Mouse (Mus musculus): ENCODE results near the gene Timm22. TPM values are rescaled to one million over a fixed set of nuclear protein-coding genes. Genes with fewer than 3 reads are reported as not detected.

Gene Timm22
- polyA plus RNA-seq, 1 experiment from 2014 or later = 37.4 TPM

- WGBS (ENCODE audit: insufficient replicate concordance) = 47% methylated on average over 6 of the region's 6 CpGs
Measured at GRCm38 (mm10) chr11:76372534-76372933, 34.2 kb upstream of the Timm22 start.

GRCm38 (mm10) chr11:76374491-76375185 is 32.1 kb upstream of the Timm22 start:
- H3K27ac ChIP-seq (replicated peaks) = 0 out of 2 replicates have a peak overlapping the region, but pooled peaks have one; percentile 9

More at GRCm38 (mm10) chr11:76372534-76372933, 34.2 kb upstream of the Timm22 start:
- Histone ChIP-seq H3K9ac (no peak overlapping the region), H3K4me3 (replicated peaks) (no peak overlapping the region), H3K9me3 (replicated peaks) (no peaks in the 10 kb centered on the region), H3K36me3 (replicated peaks) (no peaks in the 10 kb centered on the region), H3K27me3 (no peaks in the 10 kb centered on the region), H3K27ac (replicated peaks) (no peak overlapping the region), H3K4me1 (replicated peaks) (no peaks in the 10 kb centered on the region), H3K4me2 (no peak overlapping the region)
- ATAC-seq (ENCODE audit: insufficient read depth) = no peak

DNA sequence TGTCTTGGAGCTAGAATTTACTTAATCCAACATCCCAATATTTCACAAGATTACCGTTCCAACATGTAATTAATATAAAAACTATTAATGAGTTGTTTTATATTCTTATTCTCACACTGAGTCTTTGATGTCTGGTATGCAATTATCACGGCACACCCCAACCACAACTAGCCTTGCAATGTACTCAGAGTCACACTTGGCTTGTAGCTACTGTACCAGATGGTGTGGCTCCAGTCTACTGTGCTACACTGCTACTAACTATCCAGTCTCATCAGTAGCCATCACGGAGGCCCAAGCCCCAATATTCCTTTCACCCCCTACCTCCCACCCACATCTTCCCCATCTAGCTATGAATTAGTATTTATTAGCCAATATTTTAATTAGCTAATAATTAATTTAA is 30.3 kb upstream of the Timm22 start:
- 0 out of 2 replicates have a peak, but pooled peaks cover 6% of the 10 kb centered on the region for H3K4me1 ChIP-seq (replicated peaks)
- ATAC-seq (ENCODE audit: insufficient read depth) = no peak
- 68% methylated on average over 3 of the region's 3 CpGs for WGBS (ENCODE audit: insufficient replicate concordance)

More at GRCm38 (mm10) chr11:76374491-76375185, 32.1 kb upstream of the Timm22 start:
- Histone ChIP-seq H3K9ac (no peak overlapping the region), H3K4me3 (replicated peaks) (no peak overlapping the region), H3K36me3 (replicated peaks) (no peaks in the 10 kb centered on the region), H3K4me2 (no peak overlapping the region), H3K27me3 (no peaks in the 10 kb centered on the region), H3K9me3 (replicated peaks) (no peaks in the 10 kb centered on the region), H3K4me1 (replicated peaks) (0 out of 2 replicates have a peak, but pooled peaks cover under 1% of the 10 kb centered on the region)
- WGBS (ENCODE audit: insufficient replicate concordance) = 60% methylated on average over 17 of the region's 17 CpGs
- no peak for ATAC-seq (ENCODE audit: insufficient read depth)

DNA sequence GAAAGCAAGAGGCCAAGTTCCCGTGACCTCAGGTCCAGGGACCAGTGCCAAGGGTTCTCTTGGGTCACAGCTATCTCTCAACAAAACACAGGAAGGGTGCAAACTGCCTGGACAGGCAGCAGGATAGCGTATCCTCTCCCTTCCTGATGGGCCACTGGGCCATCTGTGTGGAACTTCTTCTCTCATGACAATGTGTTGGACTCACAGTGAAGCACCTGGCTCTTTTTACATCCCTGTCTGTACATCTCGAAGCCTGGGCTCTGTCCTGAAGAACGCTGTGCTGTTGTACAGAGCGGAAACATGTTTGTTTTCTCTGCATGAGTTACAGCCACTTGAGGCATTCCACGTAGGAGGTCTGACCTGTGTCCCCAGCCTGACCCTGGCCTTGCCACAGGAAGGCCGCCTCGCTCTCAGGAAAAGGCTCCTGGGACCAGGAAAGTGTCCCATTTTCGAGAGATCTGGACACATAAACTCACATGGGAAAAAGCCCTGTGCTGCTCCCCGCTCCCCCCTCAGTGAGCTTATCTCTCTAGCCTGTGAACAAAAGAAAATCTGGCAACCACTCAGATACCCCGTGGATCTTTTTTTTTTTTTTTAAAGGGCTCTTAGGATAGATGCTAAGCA is 26.7 kb upstream of the Timm22 start:
- ATAC-seq (ENCODE audit: insufficient read depth) = no peak
- H3K36me3 ChIP-seq (replicated peaks) = no peaks in the 10 kb centered on the region
- H3K4me1 ChIP-seq (replicated peaks) = 0 out of 2 replicates have a peak, but pooled peaks cover 6% of the 10 kb centered on the region
- H3K9ac ChIP-seq = no peak overlapping the region
- no peaks in the 10 kb centered on the region for H3K9me3 ChIP-seq (replicated peaks)
- WGBS (ENCODE audit: insufficient replicate concordance) = 47% methylated on average over 11 of the region's 11 CpGs
- H3K27ac ChIP-seq (replicated peaks) = no peak overlapping the region
- H3K4me2 ChIP-seq = no peak overlapping the region
- H3K27me3 ChIP-seq = no peaks in the 10 kb centered on the region
- H3K4me3 ChIP-seq (replicated peaks) = no peak overlapping the region

More for the DNA sequence above, 30.3 kb upstream of the Timm22 start:
- Histone ChIP-seq H3K4me2 (no peak overlapping the region), H3K9me3 (replicated peaks) (no peaks in the 10 kb centered on the region), H3K36me3 (replicated peaks) (no peaks in the 10 kb centered on the region), H3K9ac (no peak overlapping the region), H3K27ac (replicated peaks) (no peak overlapping the region), H3K27me3 (no peaks in the 10 kb centered on the region), H3K4me3 (replicated peaks) (no peak overlapping the region)

DNA sequence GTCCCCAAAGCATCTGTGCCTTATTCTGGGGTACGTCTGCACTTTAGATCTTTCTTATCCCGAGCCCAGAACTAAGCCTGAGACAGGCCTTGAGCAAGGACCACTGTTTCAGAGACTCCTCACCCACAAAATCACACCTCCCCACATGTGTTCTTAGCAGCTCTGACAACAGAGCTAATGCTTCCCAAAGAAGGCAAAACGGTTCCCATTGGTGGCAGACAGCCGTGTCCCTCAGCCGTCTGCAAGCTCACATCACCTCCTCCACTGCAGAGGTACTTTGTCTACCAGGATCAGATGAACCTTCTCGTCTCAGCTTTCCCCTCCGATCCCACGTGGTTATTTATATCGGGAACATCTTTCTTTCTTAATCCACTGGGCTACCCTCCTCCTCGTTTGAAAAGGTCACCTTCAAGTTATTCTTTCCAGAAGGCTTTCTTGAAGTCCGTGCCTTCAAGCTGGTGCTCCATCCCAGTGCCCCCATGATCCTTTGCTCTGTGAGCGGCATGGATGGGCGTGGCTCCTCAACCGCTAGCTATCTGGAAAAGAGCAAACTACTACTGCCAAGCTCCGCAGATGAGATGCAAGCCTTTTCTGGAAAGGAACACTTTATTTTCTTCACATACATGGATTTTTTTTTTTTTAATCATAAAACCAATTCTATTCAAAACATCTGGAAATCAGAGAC is 25.4 kb upstream of the Timm22 start:
- H3K9me3 ChIP-seq (replicated peaks) = no peaks in the 10 kb centered on the region
- ATAC-seq (ENCODE audit: insufficient read depth) = no peak
- no peak overlapping the region for H3K4me3 ChIP-seq (replicated peaks)
- H3K4me2 ChIP-seq = no peak overlapping the region
- H3K36me3 ChIP-seq (replicated peaks) = no peaks in the 10 kb centered on the region
- no peak overlapping the region for H3K27ac ChIP-seq (replicated peaks)
- WGBS (ENCODE audit: insufficient replicate concordance) = 69% methylated on average over 15 of the region's 15 CpGs
- H3K4me1 ChIP-seq (replicated peaks) = 0 out of 2 replicates have a peak, but pooled peaks cover 6% of the 10 kb centered on the region
- H3K27me3 ChIP-seq = no peaks in the 10 kb centered on the region
- H3K9ac ChIP-seq = no peak overlapping the region

DNA sequence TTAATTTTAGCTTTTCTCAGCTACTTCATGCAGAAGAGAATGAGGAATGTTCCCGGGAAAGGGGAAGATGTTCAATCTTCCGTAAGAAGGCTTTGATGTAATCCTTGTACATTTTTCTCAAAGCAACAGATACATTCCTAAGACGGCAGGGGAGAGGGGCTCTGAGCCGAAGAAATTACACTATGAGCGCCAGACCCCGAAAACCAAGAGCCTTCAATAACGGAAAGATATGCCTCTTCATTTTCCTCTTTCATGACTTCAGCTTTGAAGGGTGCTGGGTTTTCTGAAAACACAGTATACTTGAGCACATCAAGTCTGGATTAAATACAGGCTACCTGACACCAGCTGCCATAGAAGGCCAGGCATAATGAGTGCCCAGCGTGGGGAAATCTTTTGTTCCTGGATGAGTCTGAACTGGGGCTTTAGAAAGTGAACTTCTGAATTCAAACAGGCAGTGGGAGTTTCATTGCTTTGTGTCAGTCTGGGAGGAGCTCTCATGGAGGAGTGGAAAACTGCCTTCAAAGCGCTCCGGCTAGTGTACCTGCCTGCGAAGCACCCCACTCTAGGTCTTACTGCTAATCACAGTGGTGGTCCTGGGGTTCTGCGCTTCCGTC is 23.9 kb upstream of the Timm22 start:
- Histone ChIP-seq H3K27ac (replicated peaks) (no peak overlapping the region), H3K4me1 (replicated peaks) (0 out of 2 replicates have a peak, but pooled peaks cover 6% of the 10 kb centered on the region), H3K36me3 (replicated peaks) (no peaks in the 10 kb centered on the region), H3K9ac (no peak overlapping the region), H3K4me3 (replicated peaks) (no peak overlapping the region), H3K4me2 (no peak overlapping the region), H3K9me3 (replicated peaks) (no peaks in the 10 kb centered on the region), H3K27me3 (no peaks in the 10 kb centered on the region)
- 77% methylated on average over 13 of the region's 13 CpGs for WGBS (ENCODE audit: insufficient replicate concordance)
- ATAC-seq (ENCODE audit: insufficient read depth) = no peak

DNA sequence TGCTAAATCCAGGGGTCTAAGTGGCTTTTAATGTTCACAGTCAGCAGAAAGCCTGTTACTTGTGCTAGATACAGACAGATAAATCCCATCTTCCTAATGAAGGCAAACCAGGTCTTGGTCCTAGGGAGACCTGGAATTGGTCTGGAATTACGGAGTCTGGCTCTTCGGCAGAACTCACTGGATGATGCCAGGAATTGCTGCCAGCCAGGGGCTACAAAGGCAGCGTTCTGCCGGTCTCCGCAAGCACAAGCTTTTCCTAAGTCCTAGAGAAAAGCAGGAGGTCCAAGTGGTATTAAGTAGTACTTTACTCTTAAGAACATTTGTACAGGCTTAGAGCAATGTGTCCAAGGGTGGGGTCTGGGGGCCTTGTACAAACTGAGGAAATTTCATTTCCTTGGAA is 22.4 kb upstream of the Timm22 start:
- ATAC-seq (ENCODE audit: insufficient read depth) = no peak
- no peak overlapping the region for H3K4me3 ChIP-seq (replicated peaks)
- H3K27ac ChIP-seq (replicated peaks) = no peak overlapping the region

DNA sequence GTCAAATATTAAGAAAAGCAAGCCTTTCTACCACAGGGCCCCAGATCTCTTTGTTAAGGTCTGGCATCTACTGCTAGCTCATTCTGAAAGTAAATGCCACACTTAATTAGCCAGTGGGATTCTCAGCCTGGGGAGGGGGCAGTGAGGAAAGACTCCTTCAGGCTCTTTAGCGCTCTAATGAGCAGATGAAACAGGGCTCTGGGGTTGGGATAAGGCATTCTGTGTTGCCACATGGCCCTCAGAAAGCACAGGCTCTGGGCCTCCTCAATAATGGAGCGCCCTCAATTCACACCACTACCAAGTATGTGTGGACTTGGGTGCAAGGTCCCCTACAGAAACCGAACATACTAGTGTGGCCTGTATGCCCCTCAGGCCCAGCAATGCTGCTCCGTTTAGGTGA is 21.7 kb upstream of the Timm22 start:
- Histone ChIP-seq H3K9me3 (replicated peaks) (no peaks in the 10 kb centered on the region), H3K36me3 (replicated peaks) (no peaks in the 10 kb centered on the region), H3K4me1 (replicated peaks) (peaks cover 2% of the 10 kb centered on the region; the same call in 1 of the 2 replicates), H3K27ac (replicated peaks) (no peak overlapping the region), H3K4me2 (no peak overlapping the region), H3K27me3 (no peaks in the 10 kb centered on the region), H3K4me3 (replicated peaks) (no peak overlapping the region), H3K9ac (no peak overlapping the region)
- no peak for ATAC-seq (ENCODE audit: insufficient read depth)
- 61% methylated on average over 4 of the region's 4 CpGs for WGBS (ENCODE audit: insufficient replicate concordance)

More for the DNA sequence above, 22.4 kb upstream of the Timm22 start:
- no peaks in the 10 kb centered on the region for H3K9me3 ChIP-seq (replicated peaks)
- no peak overlapping the region for H3K9ac ChIP-seq
- 75% methylated on average over 5 of the region's 5 CpGs for WGBS (ENCODE audit: insufficient replicate concordance)
- no peaks in the 10 kb centered on the region for H3K27me3 ChIP-seq
- H3K36me3 ChIP-seq (replicated peaks) = no peaks in the 10 kb centered on the region
- H3K4me2 ChIP-seq = no peak overlapping the region
- peaks cover 6% of the 10 kb centered on the region; the same call in 1 of the 2 replicates for H3K4me1 ChIP-seq (replicated peaks)

GRCm38 (mm10) chr11:76385746-76386145 is 21.0 kb upstream of the Timm22 start:
- Histone ChIP-seq H3K9ac (no peak overlapping the region), H3K27ac (replicated peaks) (no peak overlapping the region), H3K4me3 (replicated peaks) (no peak overlapping the region), H3K27me3 (no peaks in the 10 kb centered on the region), H3K9me3 (replicated peaks) (no peaks in the 10 kb centered on the region), H3K36me3 (replicated peaks) (no peaks in the 10 kb centered on the region), H3K4me2 (no peak overlapping the region), H3K4me1 (replicated peaks) (no peaks in the 10 kb centered on the region; the same call in 1 of the 2 replicates)
- ATAC-seq (ENCODE audit: insufficient read depth) = no peak
- 51% methylated on average over 3 of the region's 3 CpGs for WGBS (ENCODE audit: insufficient replicate concordance)

DNA sequence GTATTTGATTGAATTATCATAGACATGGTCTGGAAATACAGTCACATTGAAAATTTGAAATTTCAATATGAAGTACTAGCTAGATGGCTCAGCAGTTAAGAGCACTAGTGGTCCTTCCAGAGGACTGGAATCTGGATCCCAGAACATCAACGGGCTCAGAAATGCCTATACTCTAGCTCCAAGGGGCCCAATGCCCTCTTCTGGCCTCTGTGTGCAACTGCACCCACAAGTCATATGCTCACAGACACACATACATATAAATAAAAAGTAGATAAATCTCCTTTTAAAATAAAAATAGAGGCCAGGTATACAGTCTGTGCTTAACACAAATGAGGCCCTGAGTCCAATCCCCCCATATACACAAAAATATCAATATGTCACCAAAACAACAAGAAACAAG is 19.7 kb upstream of the Timm22 start:
- no peak overlapping the region for H3K9ac ChIP-seq
- WGBS (ENCODE audit: insufficient replicate concordance) = 69% methylated on average over 1 of the region's 1 CpGs
- no peaks in the 10 kb centered on the region for H3K36me3 ChIP-seq (replicated peaks)
- no peak overlapping the region for H3K27ac ChIP-seq (replicated peaks)
- no peaks in the 10 kb centered on the region; the same call in 1 of the 2 replicates for H3K4me1 ChIP-seq (replicated peaks)
- no peak for ATAC-seq (ENCODE audit: insufficient read depth)
- H3K27me3 ChIP-seq = no peaks in the 10 kb centered on the region
- no peaks in the 10 kb centered on the region for H3K9me3 ChIP-seq (replicated peaks)
- no peak overlapping the region for H3K4me2 ChIP-seq
- H3K4me3 ChIP-seq (replicated peaks) = no peak overlapping the region

DNA sequence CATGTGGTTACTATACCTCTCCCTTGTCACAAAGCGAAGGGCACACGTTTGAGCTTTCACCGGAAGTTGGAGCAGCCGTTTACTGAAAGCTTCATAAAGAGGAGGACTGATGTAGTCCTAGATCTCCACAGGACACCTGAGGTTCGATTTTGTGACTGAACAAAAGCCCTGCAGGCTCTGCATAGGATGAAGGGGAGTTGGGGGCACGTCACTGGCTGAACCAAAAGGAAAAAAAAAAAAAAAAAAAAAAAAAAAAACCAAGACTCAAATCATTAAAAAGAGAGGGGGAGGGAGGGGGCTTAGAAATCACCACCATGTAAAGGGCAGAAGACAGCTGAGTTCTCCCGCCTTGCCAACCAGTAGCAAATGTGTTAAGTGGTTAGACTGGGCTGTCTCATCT is 18.0 kb upstream of the Timm22 start:
- H3K27ac ChIP-seq (replicated peaks) = no peak overlapping the region

More for the DNA sequence above, 18.0 kb upstream of the Timm22 start:
- Histone ChIP-seq H3K9ac (no peak overlapping the region), H3K4me1 (replicated peaks) (no peaks in the 10 kb centered on the region; the same call in 1 of the 2 replicates), H3K27me3 (no peaks in the 10 kb centered on the region), H3K36me3 (replicated peaks) (no peaks in the 10 kb centered on the region), H3K4me2 (no peak overlapping the region), H3K9me3 (replicated peaks) (no peaks in the 10 kb centered on the region), H3K4me3 (replicated peaks) (no peak overlapping the region)
- 52% methylated on average over 7 of the region's 7 CpGs for WGBS (ENCODE audit: insufficient replicate concordance)
- no peak for ATAC-seq (ENCODE audit: insufficient read depth)
